Mouse (Mus musculus) small intestine, adult 10 weeks (tissue): Measurements from ENCODE around the gene Chrna1. TPM values are rescaled to one million over a fixed set of nuclear protein-coding genes. Genes with fewer than 3 reads are reported as not detected.

ENCODE experiments used
- polyA plus RNA-seq: library from polyadenylated mRNA; stranded (reverse); fragments of 350-450 nt; fragmentation: Illumina TruSeq; extraction: RNeasy Lipid Tissue Mini Kit (QIAGEN cat#74804); gene quantifications from one replicate; pipeline ENCODE4 v1.2.3, GENCODE M21; 2014; ENCODE audit warnings: low replicate concordance

Chrna1 gene
- not detected for polyA plus RNA-seq

GRCm38 (mm10) chr2:73580166-73580565 lies at the start of gene Chrna1:
Chrna1 (minus strand) TSS chr2:73580338.

GRCm38 (mm10) chr2:73529356-73530330 lies 50.5 kb downstream of the Chrna1 start, which contains the start of gene Wipf1:
Wipf1 (minus strand) TSS chr2:73529734.

Other genes with a start within 250 kb of the Chrna1 start
- 130 TPM for gene Gpr155, start 193.8 kb downstream of the Chrna1 start, polyA plus RNA-seq
- 44.1 TPM for gene Wipf1, start 50.6 kb downstream of the Chrna1 start, polyA plus RNA-seq
- gene Chn1, start 195.0 kb upstream of the Chrna1 start, polyA plus RNA-seq = 4.8 TPM